ENCODE assay signal across 9 mouse cellular contexts in the genomic region with DNA sequence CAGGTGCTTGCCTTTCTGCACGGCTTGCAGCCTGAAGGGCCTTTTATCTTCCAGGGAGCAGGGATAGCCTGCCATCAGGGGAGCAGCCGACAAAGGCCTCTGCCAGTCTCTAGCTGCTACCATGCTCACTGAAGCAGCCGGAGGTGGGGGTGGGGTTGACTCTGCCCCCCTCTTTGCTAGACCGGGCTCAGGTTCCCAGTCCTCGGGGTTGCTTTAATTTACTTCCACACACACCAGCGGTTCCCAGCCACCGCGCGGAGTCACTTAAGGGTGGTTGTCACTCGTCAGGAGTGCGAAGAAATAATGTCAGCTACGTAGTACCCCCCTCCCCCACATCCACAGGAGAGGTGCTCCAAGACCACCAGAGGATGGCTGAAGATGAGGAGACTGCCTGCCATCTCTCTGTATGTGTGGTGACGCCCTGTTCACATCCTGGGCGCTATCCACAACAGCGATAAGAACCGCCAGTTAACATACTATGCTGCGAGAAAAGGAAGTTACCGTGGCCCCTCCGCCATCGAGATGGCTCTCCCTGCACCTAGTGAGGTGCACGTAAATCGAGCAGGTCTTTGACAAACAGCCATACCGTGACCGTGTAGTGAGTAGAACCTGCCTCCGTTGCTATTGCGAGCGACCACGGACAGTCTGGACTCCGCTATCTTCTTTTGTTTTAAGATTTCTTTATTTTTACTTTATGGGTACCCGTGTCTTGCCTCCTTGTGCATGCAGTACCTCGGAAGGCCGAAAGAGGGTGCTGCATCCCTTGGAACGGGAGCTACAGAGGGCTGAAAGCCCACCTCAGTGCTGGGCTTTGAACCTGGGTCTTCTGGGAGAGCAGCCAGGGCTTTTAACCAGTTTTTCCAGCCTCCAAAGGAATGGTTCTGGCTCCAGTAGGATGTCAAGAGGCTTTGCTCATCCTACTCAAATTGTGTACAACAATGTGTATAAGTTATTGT. TPM values are rescaled to one million over a fixed set of nuclear protein-coding genes. Genes with fewer than 3 reads are reported as not detected.
A peak's percentile ranks its signal among the peaks of the same experiment; 100 is the strongest.
DNase-seq lines count a peak whose midpoint lies in the region; ATAC-seq lines count a peak whose summit lies in the region.
"Had no signal": no experiment of that assay in that cellular context is flagged by ENCODE, and none has a peak within 500 bp of the region (broad histone marks: within the 10 kb centered on the region; RNA-seq: fewer than 3 reads in every experiment).

No protein-coding gene starts in this region.

- 1% methylated on average over 33 of the region's 33 CpGs for WGBS in forebrain, embryonic 14.5 days
- whole genome bisulfite sequencing in hindbrain, embryonic 15.5 days, result 2% methylated on average over 33 of the region's 33 CpGs
- 2% methylated on average over 33 of the region's 33 CpGs for WGBS in midbrain, embryonic 11.5 days
- 4% methylated on average over 33 of the region's 33 CpGs for WGBS in stomach, embryonic 14.5 days

- H3K9me3 ChIP-seq in forebrain, embryonic 14.5 days (replicated peaks; ENCODE audit: control insufficient read depth, low read length), result no peaks in the 10 kb centered on the region
- no peaks in the 10 kb centered on the region for H3K9me3 ChIP-seq in hindbrain, embryonic 15.5 days
- no peaks in the 10 kb centered on the region for H3K9me3 ChIP-seq in midbrain, embryonic 11.5 days (ENCODE audit: control insufficient read depth, low read length)
- no peaks in the 10 kb centered on the region for H3K9me3 ChIP-seq in stomach, embryonic 14.5 days (ENCODE audit: control insufficient read depth, low read depth, low read length)

- peak overlapping the region; percentile 32 for H3K4me3 ChIP-seq in forebrain, embryonic 14.5 days (ENCODE audit: low read depth, low read length)
- H3K4me3 ChIP-seq in hindbrain, embryonic 15.5 days, result peak overlapping the region; percentile 12
- peak overlapping the region; percentile 31 for H3K4me3 ChIP-seq in midbrain, embryonic 11.5 days (ENCODE audit: low read depth, low read length)
- no peak overlapping the region for H3K4me3 ChIP-seq in stomach, embryonic 14.5 days (ENCODE audit: low read depth, low read length)

- ATAC-seq in CD4-positive, CD25-positive, alpha-beta regulatory T cell, adult 4 months, result no peak
- 0 out of 2 replicates have a peak, but pooled peaks have one; percentile 14 for ATAC-seq in cerebellum, adult (ENCODE audit: insufficient number of reproducible peaks, low FRiP score, low TSS enrichment)
- ATAC-seq in forebrain, embryonic 14.5 days, result peak; percentile 79
- ATAC-seq in hindbrain, embryonic 15.5 days (ENCODE audit: low FRiP score, low read depth), result peak; percentile 65; the same call in 1 of the 2 replicates
- peak; percentile 59 for ATAC-seq in midbrain, embryonic 11.5 days (ENCODE audit: low FRiP score)
- no peak for ATAC-seq in stomach, embryonic 14.5 days (ENCODE audit: insufficient number of reproducible peaks, insufficient read depth, low FRiP score, low read depth)

- H3K4me1 ChIP-seq in forebrain, embryonic 14.5 days (ENCODE audit: control insufficient read depth, insufficient read depth, low read length), result peaks cover 9% of the 10 kb centered on the region
- H3K4me1 ChIP-seq in hindbrain, embryonic 15.5 days (replicated peaks), result peaks cover 13% of the 10 kb centered on the region
- H3K4me1 ChIP-seq in midbrain, embryonic 11.5 days (ENCODE audit: control insufficient read depth, insufficient read depth, low read length), result no peaks in the 10 kb centered on the region
- peaks cover 4% of the 10 kb centered on the region; the same call in 1 of the 2 replicates for H3K4me1 ChIP-seq in stomach, embryonic 14.5 days (ENCODE audit: control insufficient read depth, insufficient read depth, low read length)

- DNase-seq in CD4-positive, CD25-positive, alpha-beta regulatory T cell, adult 2 months (ENCODE audit: low read depth, low spot score), result peak; percentile 14
- DNase-seq in forebrain, embryonic 14.5 days (ENCODE audit: low spot score), result peak; percentile 82
- peak; percentile 78 to 84 for DNase-seq in left cerebral cortex, adult 18-20 months (ENCODE audit: low spot score in 2 of 2)
- DNase-seq in midbrain, embryonic 11.5 days (ENCODE audit: low spot score, missing footprints), result peak; percentile 99

- H3K4me2 ChIP-seq in forebrain, embryonic 14.5 days (ENCODE audit: low read length), result peak overlapping the region; percentile 59
- H3K4me2 ChIP-seq in hindbrain, embryonic 15.5 days, result peak overlapping the region; percentile 48
- peak overlapping the region; percentile 48 for H3K4me2 ChIP-seq in midbrain, embryonic 11.5 days
- H3K4me2 ChIP-seq in stomach, embryonic 14.5 days (replicated peaks; ENCODE audit: low read depth, low read length), result peak overlapping the region; percentile 29

- peak overlapping the region; percentile 60 for H3K9ac ChIP-seq in forebrain, embryonic 14.5 days (ENCODE audit: low read length)
- H3K9ac ChIP-seq in hindbrain, embryonic 15.5 days, result peak overlapping the region; percentile 3; the same call in 1 of the 2 replicates
- H3K9ac ChIP-seq in midbrain, embryonic 11.5 days (ENCODE audit: low read length), result peak overlapping the region; percentile 52
- H3K9ac ChIP-seq in stomach, embryonic 14.5 days (replicated peaks; ENCODE audit: low read depth, low read length), result no peak overlapping the region

- H3K36me3 ChIP-seq in forebrain, embryonic 14.5 days (ENCODE audit: control insufficient read depth, insufficient read depth, low read length), result no peaks in the 10 kb centered on the region
- H3K36me3 ChIP-seq in hindbrain, embryonic 15.5 days, result no peaks in the 10 kb centered on the region
- H3K36me3 ChIP-seq in midbrain, embryonic 11.5 days (ENCODE audit: control insufficient read depth, insufficient read depth, low read length), result no peaks in the 10 kb centered on the region
- no peaks in the 10 kb centered on the region for H3K36me3 ChIP-seq in stomach, embryonic 14.5 days (ENCODE audit: control insufficient read depth, insufficient read depth, low read length)

- H3K27ac ChIP-seq in forebrain, embryonic 14.5 days (ENCODE audit: low read depth, low read length), result peak overlapping the region; percentile 66
- H3K27ac ChIP-seq in hindbrain, embryonic 15.5 days (replicated peaks), result peak overlapping the region; percentile 61
- no peak overlapping the region for H3K27ac ChIP-seq in midbrain, embryonic 11.5 days (ENCODE audit: low read depth, low read length)
- H3K27ac ChIP-seq in stomach, embryonic 14.5 days (ENCODE audit: low read length), result no peak overlapping the region

- no peaks in the 10 kb centered on the region for H3K27me3 ChIP-seq in forebrain, embryonic 14.5 days (replicated peaks; ENCODE audit: control insufficient read depth, insufficient read depth, low read length)
- no peaks in the 10 kb centered on the region for H3K27me3 ChIP-seq in hindbrain, embryonic 15.5 days
- H3K27me3 ChIP-seq in midbrain, embryonic 11.5 days (ENCODE audit: control insufficient read depth, insufficient read depth, low read length), result no peaks in the 10 kb centered on the region
- H3K27me3 ChIP-seq in stomach, embryonic 14.5 days (ENCODE audit: control insufficient read depth, insufficient read depth, low read length), result no peaks in the 10 kb centered on the region

RNA-seq across cellular contexts. Expression of a gene that starts 16.2 kb away (rescaled TPM):
- polyA plus RNA-seq in CD4-positive, CD25-positive, alpha-beta regulatory T cell, adult 4 months (2017; shearing (Covaris generic)), result not detected
- not detected in 2 replicates for polyA plus RNA-seq in forebrain, embryonic 14.5 days (2014; fragmentation: Nextera tagmentation; extraction: Ambion mirVana)
- not detected in 2 replicates for polyA plus RNA-seq in hindbrain, embryonic 15.5 days (2015; fragmentation: Nextera tagmentation; extraction: Ambion mirVana)
- not detected for total RNA-seq in left cerebral cortex, adult 18-20 months (2021)
- not detected in 2 replicates for polyA plus RNA-seq in midbrain, embryonic 11.5 days (2014; fragmentation: Nextera tagmentation; extraction: Ambion mirVana)
- not detected in 2 replicates for polyA plus RNA-seq in stomach, embryonic 14.5 days (2014; fragmentation: Nextera tagmentation; extraction: Ambion mirVana)
- total RNA-seq: left cerebral cortex, adult 8-10 months had no signal

Comparison
In these comparisons a context has a peak if more than half of its experiments do, and no peak if none do; other contexts are left out.
1. DNase-seq: peak in every context shown above with its lines; median percentile 99 in midbrain, embryonic 11.5 days; 82 in forebrain, embryonic 14.5 days; 81 in left cerebral cortex, adult 18-20 months; 14 in CD4-positive, CD25-positive, alpha-beta regulatory T cell, adult 2 months.
2. ATAC-seq: peak in cerebellum, adult (single experiment), forebrain, embryonic 14.5 days (single experiment), hindbrain, embryonic 15.5 days (single experiment) and midbrain, embryonic 11.5 days (single experiment); none in CD4-positive, CD25-positive, alpha-beta regulatory T cell, adult 4 months (single experiment) and stomach, embryonic 14.5 days (single experiment).
3. H3K27ac ChIP-seq: peak in forebrain, embryonic 14.5 days (single experiment) and hindbrain, embryonic 15.5 days (single experiment); none in midbrain, embryonic 11.5 days (single experiment) and stomach, embryonic 14.5 days (single experiment).
4. Peak in every context shown above with its lines, with median percentiles within 50 percentile points of each other: H3K4me2 ChIP-seq.